Mouse (Mus musculus) kidney, adult 2 months (tissue): ENCODE measurements around the gene Arhgap4.

Experiments
- CTCF ChIP-seq: fragments of 200-500 bp; conservative IDR thresholded peaks from 2 replicates; pipeline ENCODE4 v1.5.1; 2011; ENCODE audit warnings: low read depth, mild to moderate bottlenecking, control low read depth, low read length, moderate library complexity, mixed read lengths; ENCODE audit not compliant: insufficient read depth, insufficient read length
- POLR2A ChIP-seq: fragments of 200-500 bp; IDR thresholded peaks from one replicate; pipeline ENCODE4 v1.6.1; 2011; ENCODE audit warnings: low read depth, low read length, control low read depth

DNA sequence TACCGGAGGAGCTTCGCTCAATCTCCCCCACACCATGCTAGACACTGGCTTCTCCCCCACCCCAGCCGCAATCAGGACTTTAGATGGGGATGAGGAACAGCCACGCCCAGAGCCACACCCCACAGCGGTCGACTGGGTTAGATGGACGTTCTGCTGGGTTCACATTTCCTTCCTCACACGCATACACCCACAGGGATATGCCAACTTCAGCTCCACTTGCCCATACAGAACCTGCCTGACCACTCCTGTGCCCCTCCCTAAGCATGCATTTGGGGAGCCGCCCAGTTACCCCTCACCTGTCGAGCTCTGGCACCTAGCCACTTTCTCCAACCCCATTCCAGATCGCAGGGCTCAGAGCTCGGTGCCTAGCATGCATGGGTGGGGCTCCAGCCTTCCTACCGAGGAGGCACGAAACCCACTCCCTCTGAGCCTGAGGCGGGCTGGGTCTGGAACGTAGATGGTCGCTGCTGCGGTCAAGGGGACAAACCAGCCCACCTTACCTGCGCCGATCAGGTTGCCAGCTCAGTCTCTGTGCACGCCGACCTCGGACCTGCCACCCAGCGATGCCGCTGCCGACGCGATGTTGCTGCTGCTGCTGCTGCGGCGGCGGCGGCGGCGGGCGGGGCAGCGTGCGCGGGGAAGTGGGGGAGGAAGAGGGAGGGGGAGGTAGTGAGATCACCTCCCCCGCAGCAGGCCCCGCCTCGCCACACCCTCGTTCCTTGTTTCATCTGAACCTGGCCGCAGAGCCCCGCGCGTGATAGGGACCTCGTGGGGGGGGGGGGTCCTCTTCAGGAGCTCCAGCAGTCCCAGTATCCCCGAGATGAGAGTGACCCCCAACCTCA, 41.3 kb downstream of the Arhgap4 start:
- no peak for TF ChIP-seq CTCF
- TF ChIP-seq POLR2A: no peak
